Mouse (Mus musculus) forebrain, embryonic 16.5 days (tissue): ENCODE results near the gene Ptprr. TPM values are rescaled to one million over a fixed set of nuclear protein-coding genes. Genes with fewer than 3 reads are reported as not detected.
A peak's percentile ranks its signal among the peaks of the same experiment; 100 is the strongest.

Experiments
- ATAC-seq: fragments of 200-750 bp; cut with Nextera tagmentation; 2 replicates; pipeline ENCODE4 v1.8.0; 2017; ENCODE audit warnings: mild to moderate bottlenecking, moderate library complexity
- H3K27ac ChIP-seq: fragments of 300-500 bp; sonication (generic); 2 replicates; pipeline ENCODE4 v1.5.1; 2014; ENCODE audit warnings: low read length, control low read depth
- H3K27me3 ChIP-seq: fragments of 300-500 bp; sonication (generic); replicated peaks from 2 replicates; pipeline ENCODE4 v1.6.1; 2014; ENCODE audit warnings: low read length; ENCODE audit not compliant: control insufficient read depth, insufficient read depth
- H3K36me3 ChIP-seq: fragments of 300-500 bp; sonication (generic); 2 replicates; pipeline ENCODE4 v1.6.1; 2014; ENCODE audit not compliant: control insufficient read depth, insufficient read depth
- H3K4me1 ChIP-seq: fragments of 300-500 bp; sonication (generic); replicated peaks from 2 replicates; pipeline ENCODE4 v1.6.1; 2014; ENCODE audit warnings: low read length; ENCODE audit not compliant: control insufficient read depth, insufficient read depth
- H3K4me2 ChIP-seq: fragments of 300-500 bp; sonication (generic); 2 replicates; pipeline ENCODE4 v1.6.1; 2014; ENCODE audit warnings: mild to moderate bottlenecking, low read length, control low read depth
- H3K4me3 ChIP-seq: fragments of 300-500 bp; sonication (generic); replicated peaks from 2 replicates; pipeline ENCODE4 v1.5.1; 2014; ENCODE audit warnings: mild to moderate bottlenecking, low read length, control low read depth
- H3K9ac ChIP-seq: fragments of 300-500 bp; sonication (generic); replicated peaks from 2 replicates; pipeline ENCODE4 v1.6.1; 2014; ENCODE audit warnings: low read depth, low read length, control low read depth
- H3K9me3 ChIP-seq: fragments of 300-500 bp; sonication (generic); 2 replicates; pipeline ENCODE4 v1.6.1; 2016; ENCODE audit warnings: low read length; ENCODE audit not compliant: control insufficient read depth
- WGBS: fragments of 180-500 bp; shearing (Covaris S2); extraction: QIAGEN DNeasy Blood & Tissue Kit; methylation state at CpG from one replicate; pipeline ENCODE4 v1.1.7; 2014; 5-methylcytosine and 5-hydroxymethylcytosine counted together
- polyA plus RNA-seq: library from polyadenylated mRNA; unstranded; fragments of >200 nt; fragmentation: Nextera tagmentation; extraction: Ambion mirVana; gene quantifications from 2 replicates; pipeline ENCODE4 v1.2.1, GENCODE M21; 2015

The Ptprr gene
- polyA plus RNA-seq, 1 experiment from 2014 or later, result 13.4 TPM

GRCm38 (mm10) chr10:116242200-116242599 lies 224.2 kb downstream of the Ptprr start:
- Histone ChIP-seq H3K36me3 (no peaks in the 10 kb centered on the region), H3K27ac (no peak overlapping the region), H3K27me3 (no peaks in the 10 kb centered on the region), H3K4me1 (no peaks in the 10 kb centered on the region), H3K9ac (no peak overlapping the region), H3K4me3 (no peak overlapping the region), H3K9me3 (no peaks in the 10 kb centered on the region), H3K4me2 (no peak overlapping the region)
- 72% methylated on average over 7 of the region's 7 CpGs for WGBS
- no peak for ATAC-seq

- ATAC-seq, result no peak
- Histone ChIP-seq H3K27ac (no peak overlapping the region), H3K27me3 (no peaks in the 10 kb centered on the region), H3K4me3 (no peak overlapping the region), H3K4me2 (no peak overlapping the region), H3K36me3 (no peaks in the 10 kb centered on the region), H3K9me3 (no peaks in the 10 kb centered on the region), H3K9ac (no peak overlapping the region), H3K4me1 (no peaks in the 10 kb centered on the region)
- WGBS, result 59% methylated on average over 7 of the region's 7 CpGs
These were observed 225.4 kb downstream of the Ptprr start for GRCm38 (mm10) chr10:116243373-116243772.

GRCm38 (mm10) chr10:116245632-116246031 lies 227.6 kb downstream of the Ptprr start:
- no peak overlapping the region for H3K4me3 ChIP-seq
- H3K36me3 ChIP-seq, result no peaks in the 10 kb centered on the region
- H3K4me2 ChIP-seq, result no peak overlapping the region
- no peak overlapping the region for H3K9ac ChIP-seq
- ATAC-seq, result no peak
- no peaks in the 10 kb centered on the region for H3K4me1 ChIP-seq
- 88% methylated on average over 2 of the region's 2 CpGs for WGBS
- no peaks in the 10 kb centered on the region for H3K27me3 ChIP-seq
- no peak overlapping the region for H3K27ac ChIP-seq
- H3K9me3 ChIP-seq, result no peaks in the 10 kb centered on the region

- Histone ChIP-seq H3K4me3 (no peak overlapping the region), H3K27ac (no peak overlapping the region), H3K27me3 (no peaks in the 10 kb centered on the region), H3K9ac (no peak overlapping the region), H3K4me1 (no peaks in the 10 kb centered on the region), H3K36me3 (no peaks in the 10 kb centered on the region), H3K4me2 (no peak overlapping the region), H3K9me3 (no peaks in the 10 kb centered on the region)
- no peak for ATAC-seq
- 89% methylated on average over 7 of the region's 7 CpGs for WGBS
These were observed 234.7 kb downstream of the Ptprr start for GRCm38 (mm10) chr10:116252668-116253067.

- 79% methylated on average over 6 of the region's 6 CpGs for WGBS
- Histone ChIP-seq H3K4me2 (no peak overlapping the region), H3K4me3 (no peak overlapping the region), H3K4me1 (no peaks in the 10 kb centered on the region), H3K9ac (no peak overlapping the region), H3K36me3 (no peaks in the 10 kb centered on the region), H3K9me3 (no peaks in the 10 kb centered on the region), H3K27me3 (no peaks in the 10 kb centered on the region), H3K27ac (no peak overlapping the region)
- ATAC-seq, result no peak
These were observed 236.0 kb downstream of the Ptprr start for GRCm38 (mm10) chr10:116253972-116254371.

GRCm38 (mm10) chr10:116259298-116259697 lies 241.3 kb downstream of the Ptprr start:
- Histone ChIP-seq H3K9ac (no peak overlapping the region), H3K36me3 (no peaks in the 10 kb centered on the region), H3K27me3 (no peaks in the 10 kb centered on the region), H3K4me1 (peaks cover 3% of the 10 kb centered on the region; the same call in 1 of the 2 replicates), H3K4me3 (no peak overlapping the region), H3K27ac (no peak overlapping the region), H3K4me2 (no peak overlapping the region), H3K9me3 (no peaks in the 10 kb centered on the region)
- ATAC-seq, result no peak
- 87% methylated on average over 4 of the region's 4 CpGs for WGBS

- no peaks in the 10 kb centered on the region for H3K9me3 ChIP-seq
- no peaks in the 10 kb centered on the region for H3K36me3 ChIP-seq
- no peak overlapping the region for H3K4me2 ChIP-seq
- no peak overlapping the region; the same call in 1 of the 2 replicates for H3K27ac ChIP-seq
- WGBS, result 75% methylated on average over 13 of the region's 13 CpGs
- H3K4me1 ChIP-seq, result peaks cover 3% of the 10 kb centered on the region; the same call in 1 of the 2 replicates
- no peak overlapping the region for H3K9ac ChIP-seq
- H3K4me3 ChIP-seq, result no peak overlapping the region
- H3K27me3 ChIP-seq, result no peaks in the 10 kb centered on the region
- no peak for ATAC-seq
These were observed 242.8 kb downstream of the Ptprr start for GRCm38 (mm10) chr10:116260658-116261433.

GRCm38 (mm10) chr10:116261559-116261958 lies 243.5 kb downstream of the Ptprr start:
- H3K4me1 ChIP-seq, result peaks cover 3% of the 10 kb centered on the region; the same call in 1 of the 2 replicates
- H3K9ac ChIP-seq, result no peak overlapping the region
- 74% methylated on average over 5 of the region's 5 CpGs for WGBS
- no peaks in the 10 kb centered on the region for H3K9me3 ChIP-seq
- no peak overlapping the region for H3K4me2 ChIP-seq
- no peak overlapping the region for H3K4me3 ChIP-seq
- H3K27ac ChIP-seq, result peak overlapping the region; percentile 42
- no peaks in the 10 kb centered on the region for H3K36me3 ChIP-seq
- no peaks in the 10 kb centered on the region for H3K27me3 ChIP-seq
- ATAC-seq, result no peak

GRCm38 (mm10) chr10:116264521-116264920 lies 246.5 kb downstream of the Ptprr start:
- Histone ChIP-seq H3K9ac (no peak overlapping the region), H3K36me3 (no peaks in the 10 kb centered on the region), H3K4me1 (peaks cover 3% of the 10 kb centered on the region; the same call in 1 of the 2 replicates), H3K9me3 (no peaks in the 10 kb centered on the region), H3K27me3 (no peaks in the 10 kb centered on the region), H3K4me2 (no peak overlapping the region), H3K27ac (no peak overlapping the region), H3K4me3 (no peak overlapping the region)
- ATAC-seq, result no peak
- 91% methylated on average over 11 of the region's 11 CpGs for WGBS
